Mouse (Mus musculus) kidney, adult 8-10 months (tissue): Measurements from ENCODE around the gene Cand2.

Experiments used
- DNase-seq, 2 experiments: peaks; one replicate each; pipeline ENCODE4 v3.0.0; 2022

Cand2 gene

GRCm38 (mm10) chr6:115832152-115832850 is 58.0 kb downstream of the Cand2 start:
- no peak for DNase-seq

- DNase-seq: no peak
These were observed 59.5 kb downstream of the Cand2 start for GRCm38 (mm10) chr6:115833861-115834260.

- peak; percentile 77 to 83 for DNase-seq
These were observed 63.8 kb downstream of the Cand2 start, which contains the start of gene Efcab12 for GRCm38 (mm10) chr6:115838161-115838597. Efcab12 (minus strand) TSS chr6:115838412.

- DNase-seq: no peak
These were observed 64.4 kb downstream of the Cand2 start for GRCm38 (mm10) chr6:115838745-115839144.

- DNase-seq: no peak
These were observed 70.7 kb downstream of the Cand2 start for GRCm38 (mm10) chr6:115845006-115845405.

GRCm38 (mm10) chr6:115846640-115847411 is 72.5 kb downstream of the Cand2 start:
- peak; percentile 49 to 72 for DNase-seq

GRCm38 (mm10) chr6:115848598-115849304 is 74.4 kb downstream of the Cand2 start:
- no peak for DNase-seq

- no peak for DNase-seq
These were observed 78.2 kb downstream of the Cand2 start for GRCm38 (mm10) chr6:115852446-115853090.

- DNase-seq: peak; percentile 99
These were observed 78.9 kb downstream of the Cand2 start, which contains the start of the genes Mbd4 and Ift122 for GRCm38 (mm10) chr6:115853091-115853813. Mbd4 (minus strand) TSS chr6:115853371. Ift122 (plus strand) TSS chr6:115853470.

- DNase-seq: no peak
These were observed 79.6 kb downstream of the Cand2 start for GRCm38 (mm10) chr6:115853985-115854384.

- no peak for DNase-seq
These were observed 80.1 kb downstream of the Cand2 start for GRCm38 (mm10) chr6:115854432-115854831.
